Mouse (Mus musculus) CD4-positive, CD25-positive, alpha-beta regulatory T cell, adult 2 months (primary cell): Measurements from ENCODE around the gene Mlh3.
A peak's percentile ranks its signal among the peaks of the same experiment; 100 is the strongest.

ENCODE experiments used
- DNase-seq: peaks from one replicate; pipeline ENCODE4 v3.0.0-alpha.2; 2012; ENCODE audit warnings: low read depth, low spot score

Mlh3 gene

DNA sequence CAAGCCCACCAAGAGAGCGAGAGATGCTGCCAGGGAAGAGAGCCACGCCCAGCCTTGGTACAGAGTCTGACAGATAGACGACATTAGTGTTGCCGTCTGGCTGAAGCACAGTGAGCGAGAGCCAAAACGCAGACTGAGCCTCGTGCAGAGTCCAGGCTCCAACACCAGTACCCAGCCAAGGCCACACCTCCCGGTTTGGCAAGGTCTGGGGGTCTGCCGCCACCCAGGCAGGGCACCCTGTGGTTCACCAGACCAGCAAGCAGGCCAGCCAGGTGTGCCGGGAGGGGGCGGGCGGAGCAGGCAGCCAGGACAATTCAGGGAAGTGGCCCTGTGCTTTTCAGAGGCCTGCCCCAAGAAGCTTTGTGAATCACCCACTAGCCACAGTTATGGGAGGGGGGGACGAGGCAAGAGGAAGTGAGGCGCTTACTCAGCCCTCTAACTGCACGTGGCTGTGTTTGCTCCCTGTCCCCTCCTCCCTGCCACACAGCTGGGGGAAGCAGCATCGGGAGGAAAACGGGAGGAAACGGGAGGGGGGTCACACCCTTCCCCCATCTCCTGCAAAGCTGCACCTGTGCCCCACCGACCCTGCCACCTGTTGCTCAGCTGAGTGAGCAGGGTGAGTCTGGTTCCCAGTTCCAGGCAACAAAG lies 77.8 kb downstream of the Mlh3 start:
- DNase-seq, result peak; percentile 32

GRCm38 (mm10) chr12:85190290-85190689 lies 80.1 kb downstream of the Mlh3 start:
- no peak for DNase-seq

DNA sequence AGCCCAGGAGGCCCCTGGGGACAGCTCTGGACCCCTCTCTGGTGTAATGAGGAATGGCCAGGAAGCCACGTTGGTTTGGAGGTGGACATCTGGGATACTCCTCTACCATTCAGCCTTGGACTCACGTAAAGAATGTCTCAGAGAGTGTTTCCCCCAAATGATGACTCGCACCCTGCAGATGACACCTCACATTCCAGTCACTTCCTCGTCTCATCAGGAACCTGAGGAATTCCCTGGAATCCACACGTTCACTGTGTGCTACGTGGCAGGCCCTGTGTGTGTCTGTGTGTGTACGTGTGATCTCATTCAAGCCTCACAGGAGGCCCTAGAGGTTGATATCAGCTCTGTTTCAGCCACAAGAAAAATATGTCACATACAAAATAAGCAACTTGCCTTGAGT lies 84.0 kb downstream of the Mlh3 start:
- no peak for DNase-seq

DNA sequence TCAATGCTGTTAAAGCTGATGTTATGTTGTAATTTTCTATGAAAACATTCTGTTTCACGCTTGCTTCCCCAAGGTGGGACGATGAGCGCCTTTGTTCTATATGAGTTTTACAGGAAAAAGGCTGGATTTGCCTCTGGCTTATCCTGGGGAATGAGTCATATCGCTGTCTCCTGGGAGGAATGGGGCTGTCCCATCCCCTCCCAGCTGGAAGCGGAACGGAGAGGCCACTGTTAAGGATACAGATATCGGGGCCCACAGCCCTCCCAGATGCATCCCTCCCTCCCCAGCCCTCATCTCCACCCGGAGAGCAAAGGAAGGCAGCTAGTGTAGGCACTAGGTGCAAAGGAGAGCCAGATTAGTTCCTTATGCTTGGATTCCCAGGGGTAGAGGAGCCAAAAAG lies 84.6 kb downstream of the Mlh3 start:
- DNase-seq, result no peak
